Mouse (Mus musculus): Measurements from ENCODE around the gene Rhod. TPM values are rescaled to one million over a fixed set of nuclear protein-coding genes. Genes with fewer than 3 reads are reported as not detected.

Rhod gene
- total and polyA plus RNA-seq, 3 experiments = 5.3 to 8.5 (median 5.5) TPM

GRCm38 (mm10) chr19:4478190-4478516, 38.9 kb upstream of the Rhod start:
- Histone ChIP-seq H3K4me3 (no peak overlapping the region), H3K27ac (no peak overlapping the region), H3K4me1 (ENCODE audit: control insufficient read depth, insufficient read depth, low read length) (no peaks in the 10 kb centered on the region), H3K27me3 (ENCODE audit: control insufficient read depth, insufficient read depth, low read length) (no peaks in the 10 kb centered on the region), H3K79me2 (replicated peaks; ENCODE audit: control insufficient read depth, insufficient read depth, low read length) (no peaks in the 10 kb centered on the region), H3K9ac (ENCODE audit: low read depth, low read length) (no peak overlapping the region), H3K36me3 (ENCODE audit: control insufficient read depth, insufficient read depth, low read length) (no peaks in the 10 kb centered on the region)
- WGBS = 40% methylated on average over 1 of the region's 1 CpGs
- DNase-seq = no peak
- intact Hi-C loops (cut with DNase I) = no loop called here
- TF ChIP-seq EP300 (IDR thresholded peaks at IDR 0.05; ENCODE audit: insufficient read depth, low read depth, low read length) (no peak), POLR2A (IDR thresholded peaks at IDR 0.05; ENCODE audit: insufficient read depth, low read depth, low read length) (no peak), CTCF (IDR thresholded peaks at IDR 0.05) (peak; percentile 55)

- Histone ChIP-seq H3K79me2 (replicated peaks; ENCODE audit: control insufficient read depth, insufficient read depth, low read length) (no peaks in the 10 kb centered on the region), H3K9ac (ENCODE audit: low read depth, low read length) (peak within 1 kb of the TSS; percentile 62), H3K4me1 (ENCODE audit: control insufficient read depth, insufficient read depth, low read length) (no peaks in the 10 kb centered on the region), H3K36me3 (ENCODE audit: control insufficient read depth, insufficient read depth, low read length) (no peaks in the 10 kb centered on the region), H3K4me3 (peak within 1 kb of the TSS; percentile 49), H3K27me3 (ENCODE audit: control insufficient read depth, insufficient read depth, low read length) (no peaks in the 10 kb centered on the region), H3K27ac (peak within 1 kb of the TSS; percentile 46)
- peak; percentile 37 to 49 for DNase-seq
- WGBS = 7% methylated on average over 21 of the region's 21 CpGs
- intact Hi-C loops (cut with DNase I) = no loop called here
- TF ChIP-seq POLR2A (IDR thresholded peaks at IDR 0.05; ENCODE audit: insufficient read depth, low read depth, low read length) (no peak), CTCF (IDR thresholded peaks at IDR 0.05) (no peak), EP300 (IDR thresholded peaks at IDR 0.05; ENCODE audit: insufficient read depth, low read depth, low read length) (no peak)
Measured at GRCm38 (mm10) chr19:4477345-4478189, 38.3 kb upstream of the Rhod start, which contains the start of gene Syt12. Syt12 (minus strand) TSS chr19:4477447.

- Histone ChIP-seq H3K36me3 (ENCODE audit: control insufficient read depth, insufficient read depth, low read length) (no peaks in the 10 kb centered on the region), H3K4me1 (ENCODE audit: control insufficient read depth, insufficient read depth, low read length) (no peaks in the 10 kb centered on the region), H3K4me3 (peak overlapping the region; percentile 49), H3K9ac (ENCODE audit: low read depth, low read length) (peak overlapping the region; percentile 62), H3K27ac (peak overlapping the region; percentile 46), H3K79me2 (replicated peaks; ENCODE audit: control insufficient read depth, insufficient read depth, low read length) (no peaks in the 10 kb centered on the region), H3K27me3 (ENCODE audit: control insufficient read depth, insufficient read depth, low read length) (no peaks in the 10 kb centered on the region)
- 1% methylated on average over 70 of the region's 70 CpGs for WGBS
- peak; percentile 51 to 62 for DNase-seq
- intact Hi-C loops (cut with DNase I) = no loop called here
- TF ChIP-seq POLR2A (IDR thresholded peaks at IDR 0.05; ENCODE audit: insufficient read depth, low read depth, low read length) = no peak
- no peak for TF ChIP-seq CTCF (IDR thresholded peaks at IDR 0.05)
- no peak for TF ChIP-seq EP300 (IDR thresholded peaks at IDR 0.05; ENCODE audit: insufficient read depth, low read depth, low read length)
Measured at GRCm38 (mm10) chr19:4476601-4477257, 37.5 kb upstream of the Rhod start.

GRCm38 (mm10) chr19:4475224-4475925, 36.1 kb upstream of the Rhod start:
- Histone ChIP-seq H3K36me3 (ENCODE audit: control insufficient read depth, insufficient read depth, low read length) (no peaks in the 10 kb centered on the region), H3K4me3 (no peak overlapping the region), H3K27ac (no peak overlapping the region), H3K27me3 (ENCODE audit: control insufficient read depth, insufficient read depth, low read length) (no peaks in the 10 kb centered on the region), H3K79me2 (replicated peaks; ENCODE audit: control insufficient read depth, insufficient read depth, low read length) (no peaks in the 10 kb centered on the region), H3K9ac (ENCODE audit: low read depth, low read length) (no peak overlapping the region), H3K4me1 (ENCODE audit: control insufficient read depth, insufficient read depth, low read length) (no peaks in the 10 kb centered on the region)
- 75% methylated on average over 11 of the region's 11 CpGs for WGBS
- DNase-seq = no peak
- TF ChIP-seq EP300 (IDR thresholded peaks at IDR 0.05; ENCODE audit: insufficient read depth, low read depth, low read length) (no peak), CTCF (IDR thresholded peaks at IDR 0.05) (no peak), POLR2A (IDR thresholded peaks at IDR 0.05; ENCODE audit: insufficient read depth, low read depth, low read length) (no peak)
- intact Hi-C loops (cut with DNase I) = no loop called here

- no peak overlapping the region for H3K4me3 ChIP-seq
- H3K9ac ChIP-seq (ENCODE audit: low read depth, low read length) = no peak overlapping the region
- H3K4me1 ChIP-seq (ENCODE audit: control insufficient read depth, insufficient read depth, low read length) = no peaks in the 10 kb centered on the region
- TF ChIP-seq CTCF (IDR thresholded peaks at IDR 0.05) (no peak), EP300 (IDR thresholded peaks at IDR 0.05; ENCODE audit: insufficient read depth, low read depth, low read length) (no peak), POLR2A (IDR thresholded peaks at IDR 0.05; ENCODE audit: insufficient read depth, low read depth, low read length) (no peak)
- H3K79me2 ChIP-seq (replicated peaks; ENCODE audit: control insufficient read depth, insufficient read depth, low read length) = no peaks in the 10 kb centered on the region
- no peaks in the 10 kb centered on the region for H3K27me3 ChIP-seq (ENCODE audit: control insufficient read depth, insufficient read depth, low read length)
- no peaks in the 10 kb centered on the region for H3K36me3 ChIP-seq (ENCODE audit: control insufficient read depth, insufficient read depth, low read length)
- intact Hi-C loops (cut with DNase I) = no loop called here
- no peak for DNase-seq
- H3K27ac ChIP-seq = no peak overlapping the region
- 62% methylated on average over 3 of the region's 3 CpGs for WGBS
Measured at GRCm38 (mm10) chr19:4474739-4475138, 35.5 kb upstream of the Rhod start.
